Mouse (Mus musculus): ENCODE results near the gene Gm10553. TPM values are rescaled to one million over a fixed set of nuclear protein-coding genes. Genes with fewer than 3 reads are reported as not detected.
"Not testable (repeated sequence)": the region's sequence is repeated elsewhere in the genome, so short reads cannot be mapped to it uniquely, and the experiment has no call there.

Gene Gm10553
- not detected in 2 replicates for polyA plus RNA-seq (2015; fragmentation: Nextera tagmentation; extraction: Ambion mirVana)

DNA sequence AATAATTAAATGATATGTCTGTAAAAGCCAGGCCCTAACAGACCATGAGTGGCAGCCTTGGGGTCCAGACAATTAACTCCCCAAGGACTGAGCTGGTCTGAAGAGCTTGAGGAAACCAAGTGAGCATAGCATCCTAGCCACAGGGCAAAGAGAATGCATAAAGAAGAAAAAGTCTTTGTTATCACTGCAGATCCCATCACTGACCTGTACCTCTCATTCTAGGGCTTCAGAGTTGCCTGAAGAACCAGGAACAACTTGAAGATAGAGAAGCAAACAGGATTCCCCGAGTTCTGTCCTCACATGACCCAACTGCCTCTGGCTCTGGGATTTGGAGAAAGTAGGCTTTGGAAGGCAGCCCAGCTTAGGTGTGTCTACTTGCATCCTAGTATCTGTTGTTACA lies at the start of gene Gm10553:
Gene Gm10553, plus strand, starts transcription at position 301 of the 400 bp plus-strand sequence.
- H3K27ac ChIP-seq (replicated peaks); ATAC-seq (ENCODE audit: low FRiP score, low TSS enrichment); H3K9ac ChIP-seq (ENCODE audit: low read length); H3K36me3 ChIP-seq (ENCODE audit: control insufficient read depth, insufficient read depth, low read length); DNase-seq (ENCODE audit: low spot score); H3K27me3 ChIP-seq (ENCODE audit: control insufficient read depth, insufficient read depth, low read length); H3K9me3 ChIP-seq (ENCODE audit: control insufficient read depth, low read length); H3K4me3 ChIP-seq (ENCODE audit: low read depth, low read length); H3K4me1 ChIP-seq (replicated peaks; ENCODE audit: control insufficient read depth, insufficient read depth); H3K4me2 ChIP-seq (replicated peaks; ENCODE audit: low read depth): not testable (repeated sequence)
- 50% methylated on average over 1 of the region's 1 CpGs for WGBS

- H3K9ac ChIP-seq (ENCODE audit: low read length); H3K27ac ChIP-seq (replicated peaks); H3K4me3 ChIP-seq (ENCODE audit: low read depth, low read length); H3K27me3 ChIP-seq (ENCODE audit: control insufficient read depth, insufficient read depth, low read length); DNase-seq (ENCODE audit: low spot score); H3K4me1 ChIP-seq (replicated peaks; ENCODE audit: control insufficient read depth, insufficient read depth); H3K36me3 ChIP-seq (ENCODE audit: control insufficient read depth, insufficient read depth, low read length); H3K9me3 ChIP-seq (ENCODE audit: control insufficient read depth, low read length); H3K4me2 ChIP-seq (replicated peaks; ENCODE audit: low read depth); ATAC-seq (ENCODE audit: low FRiP score, low TSS enrichment): not testable (repeated sequence)
- 62% methylated on average over 3 of the region's 3 CpGs for WGBS
Observed at GRCm38 (mm10) chr1:85071690-85072089, 28.3 kb upstream of the Gm10553 start.

GRCm38 (mm10) chr1:85073099-85073498 lies 26.9 kb upstream of the Gm10553 start:
- not testable (repeated sequence) for H3K4me1 ChIP-seq (replicated peaks; ENCODE audit: control insufficient read depth, insufficient read depth); H3K4me3 ChIP-seq (ENCODE audit: low read depth, low read length); H3K27ac ChIP-seq (replicated peaks); DNase-seq (ENCODE audit: low spot score); ATAC-seq (ENCODE audit: low FRiP score, low TSS enrichment); H3K36me3 ChIP-seq (ENCODE audit: control insufficient read depth, insufficient read depth, low read length); H3K4me2 ChIP-seq (replicated peaks; ENCODE audit: low read depth); H3K27me3 ChIP-seq (ENCODE audit: control insufficient read depth, insufficient read depth, low read length); H3K9me3 ChIP-seq (ENCODE audit: control insufficient read depth, low read length); H3K9ac ChIP-seq (ENCODE audit: low read length)
- 60% methylated on average over 3 of the region's 3 CpGs for WGBS

GRCm38 (mm10) chr1:85084803-85085202 lies 15.2 kb upstream of the Gm10553 start:
- H3K4me1 ChIP-seq (replicated peaks; ENCODE audit: control insufficient read depth, insufficient read depth); H3K36me3 ChIP-seq (ENCODE audit: control insufficient read depth, insufficient read depth, low read length); H3K4me3 ChIP-seq (ENCODE audit: low read depth, low read length); H3K9ac ChIP-seq (ENCODE audit: low read length); H3K4me2 ChIP-seq (replicated peaks; ENCODE audit: low read depth); H3K27ac ChIP-seq (replicated peaks); DNase-seq (ENCODE audit: low spot score); H3K9me3 ChIP-seq (ENCODE audit: control insufficient read depth, low read length); H3K27me3 ChIP-seq (ENCODE audit: control insufficient read depth, insufficient read depth, low read length); ATAC-seq (ENCODE audit: low FRiP score, low TSS enrichment): not testable (repeated sequence)
- 66% methylated on average over 3 of the region's 3 CpGs for WGBS

DNA sequence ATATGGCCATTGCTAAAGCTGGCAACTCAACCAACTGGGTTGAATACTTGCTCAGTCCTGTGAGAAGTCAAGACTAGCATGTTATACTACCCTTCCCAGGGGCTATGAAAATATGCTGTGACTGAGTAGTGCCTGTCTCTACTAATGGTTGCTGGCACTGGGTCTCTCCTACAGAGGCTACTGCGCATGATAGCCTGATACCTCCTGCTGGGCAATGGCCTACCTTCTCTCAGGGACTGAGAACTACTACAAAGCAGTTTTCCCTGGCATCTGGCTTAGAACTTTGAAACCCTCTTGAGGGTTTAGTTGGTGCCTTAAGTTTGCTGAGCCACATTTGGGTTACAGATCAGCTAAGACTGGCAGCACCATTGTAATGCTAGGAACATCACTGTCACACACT lies 13.8 kb upstream of the Gm10553 start:
- H3K27me3 ChIP-seq (ENCODE audit: control insufficient read depth, insufficient read depth, low read length); H3K9ac ChIP-seq (ENCODE audit: low read length); H3K9me3 ChIP-seq (ENCODE audit: control insufficient read depth, low read length); H3K4me2 ChIP-seq (replicated peaks; ENCODE audit: low read depth); H3K4me3 ChIP-seq (ENCODE audit: low read depth, low read length); ATAC-seq (ENCODE audit: low FRiP score, low TSS enrichment); H3K36me3 ChIP-seq (ENCODE audit: control insufficient read depth, insufficient read depth, low read length); H3K4me1 ChIP-seq (replicated peaks; ENCODE audit: control insufficient read depth, insufficient read depth); H3K27ac ChIP-seq (replicated peaks); DNase-seq (ENCODE audit: low spot score): not testable (repeated sequence)
- WGBS, result 43% methylated on average over 1 of the region's 1 CpGs

DNA sequence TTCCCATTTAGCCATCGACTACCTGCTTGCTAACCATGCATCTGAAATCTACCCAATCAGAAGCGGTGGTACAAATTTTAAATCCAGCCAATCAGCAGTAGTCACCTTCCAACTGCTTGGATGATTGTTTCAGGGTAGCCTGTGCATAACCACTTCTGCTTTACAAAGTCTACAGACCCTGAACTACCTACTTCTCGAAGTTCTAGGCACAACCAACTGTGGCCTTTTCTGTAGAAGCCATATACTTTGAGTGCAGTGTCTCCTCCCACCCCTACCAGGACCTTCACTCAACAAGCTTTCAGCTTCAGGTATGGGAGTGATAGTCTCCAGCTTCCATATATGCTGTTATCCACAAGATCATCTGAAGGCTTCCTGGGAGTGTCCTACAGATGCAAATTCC lies 7.8 kb upstream of the Gm10553 start:
- not testable (repeated sequence) for H3K4me3 ChIP-seq (ENCODE audit: low read depth, low read length); ATAC-seq (ENCODE audit: low FRiP score, low TSS enrichment); H3K9me3 ChIP-seq (ENCODE audit: control insufficient read depth, low read length); H3K9ac ChIP-seq (ENCODE audit: low read length); H3K4me2 ChIP-seq (replicated peaks; ENCODE audit: low read depth); H3K27ac ChIP-seq (replicated peaks); DNase-seq (ENCODE audit: low spot score); H3K27me3 ChIP-seq (ENCODE audit: control insufficient read depth, insufficient read depth, low read length); H3K36me3 ChIP-seq (ENCODE audit: control insufficient read depth, insufficient read depth, low read length); H3K4me1 ChIP-seq (replicated peaks; ENCODE audit: control insufficient read depth, insufficient read depth)
- 38% methylated on average over 1 of the region's 3 CpGs for WGBS

- H3K4me3 ChIP-seq (ENCODE audit: low read depth, low read length); H3K4me1 ChIP-seq (replicated peaks; ENCODE audit: control insufficient read depth, insufficient read depth); H3K9ac ChIP-seq (ENCODE audit: low read length); DNase-seq (ENCODE audit: low spot score); H3K27ac ChIP-seq (replicated peaks); H3K36me3 ChIP-seq (ENCODE audit: control insufficient read depth, insufficient read depth, low read length); H3K27me3 ChIP-seq (ENCODE audit: control insufficient read depth, insufficient read depth, low read length); ATAC-seq (ENCODE audit: low FRiP score, low TSS enrichment); H3K4me2 ChIP-seq (replicated peaks; ENCODE audit: low read depth); H3K9me3 ChIP-seq (ENCODE audit: control insufficient read depth, low read length): not testable (repeated sequence)
- WGBS, result 80% methylated on average over 6 of the region's 7 CpGs
Observed at GRCm38 (mm10) chr1:85093011-85093572, 6.9 kb upstream of the Gm10553 start.

DNA sequence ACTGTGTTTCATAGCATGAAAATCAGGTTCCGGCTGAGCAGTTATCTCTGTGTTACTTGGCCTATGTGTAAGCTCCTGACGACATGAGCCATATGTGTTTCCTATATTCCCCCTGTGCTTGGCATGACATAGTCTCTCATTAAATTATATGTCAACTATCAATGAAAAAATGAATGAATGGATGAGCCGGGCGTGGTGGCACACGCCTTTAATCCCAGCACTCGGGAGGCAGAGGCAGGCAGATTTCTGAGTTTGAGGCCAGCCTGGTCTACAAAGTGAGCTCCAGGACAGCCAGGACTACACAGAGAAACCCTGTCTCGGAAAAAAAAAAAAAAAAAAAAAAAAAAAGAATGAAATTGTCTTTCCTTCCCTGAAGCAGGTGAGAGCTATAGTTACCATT lies 883 bp upstream of the Gm10553 start:
- not testable (repeated sequence) for H3K4me1 ChIP-seq (replicated peaks; ENCODE audit: control insufficient read depth, insufficient read depth); H3K36me3 ChIP-seq (ENCODE audit: control insufficient read depth, insufficient read depth, low read length); H3K9ac ChIP-seq (ENCODE audit: low read length); H3K27ac ChIP-seq (replicated peaks); H3K9me3 ChIP-seq (ENCODE audit: control insufficient read depth, low read length); ATAC-seq (ENCODE audit: low FRiP score, low TSS enrichment); H3K27me3 ChIP-seq (ENCODE audit: control insufficient read depth, insufficient read depth, low read length); H3K4me3 ChIP-seq (ENCODE audit: low read depth, low read length); H3K4me2 ChIP-seq (replicated peaks; ENCODE audit: low read depth); DNase-seq (ENCODE audit: low spot score)
- 82% methylated on average over 5 of the region's 7 CpGs for WGBS

- not testable (repeated sequence) for H3K9ac ChIP-seq (ENCODE audit: low read length); H3K4me2 ChIP-seq (replicated peaks; ENCODE audit: low read depth); H3K27ac ChIP-seq (replicated peaks); H3K9me3 ChIP-seq (ENCODE audit: control insufficient read depth, low read length); DNase-seq (ENCODE audit: low spot score); H3K36me3 ChIP-seq (ENCODE audit: control insufficient read depth, insufficient read depth, low read length); ATAC-seq (ENCODE audit: low FRiP score, low TSS enrichment); H3K27me3 ChIP-seq (ENCODE audit: control insufficient read depth, insufficient read depth, low read length); H3K4me3 ChIP-seq (ENCODE audit: low read depth, low read length); H3K4me1 ChIP-seq (replicated peaks; ENCODE audit: control insufficient read depth, insufficient read depth)
- WGBS, result 83% methylated on average over 4 of the region's 4 CpGs
Observed at GRCm38 (mm10) chr1:85101754-85102153, 1.8 kb downstream of the Gm10553 start.
